Mouse (Mus musculus) lung, postnatal 4 days (tissue): ENCODE results near the gene Galm.
A peak's percentile ranks its signal among the peaks of the same experiment; 100 is the strongest.
"Not testable (repeated sequence)": the region's sequence is repeated elsewhere in the genome, so short reads cannot be mapped to it uniquely, and the experiment has no call there.

Experiments used
- DNase-seq, 2 experiments: peaks; one replicate each; pipeline ENCODE4 v3.0.0; 2021

Galm gene

GRCm38 (mm10) chr17:80167436-80167835 is 40.2 kb downstream of the Galm start:
- DNase-seq = no peak

DNA sequence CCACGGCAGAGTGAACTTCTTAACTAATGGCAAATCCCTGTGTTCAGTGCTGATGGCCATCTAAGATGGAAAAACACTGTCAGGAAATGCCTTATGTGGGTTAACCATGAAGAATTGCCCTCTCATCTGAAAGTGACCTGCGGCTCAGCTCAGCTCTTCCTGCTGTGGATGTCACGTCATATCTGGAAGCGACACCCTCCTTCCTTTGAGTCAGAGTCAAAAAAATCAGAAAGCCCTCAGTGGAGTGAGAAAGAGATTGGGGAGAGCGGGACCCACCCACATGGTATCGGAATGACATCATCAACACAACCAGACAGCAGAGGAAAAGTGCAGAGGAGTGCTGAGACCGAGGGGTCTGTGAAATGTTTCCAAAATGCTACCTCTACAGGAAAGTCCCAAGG is 40.6 kb downstream of the Galm start:
- DNase-seq = no peak

DNA sequence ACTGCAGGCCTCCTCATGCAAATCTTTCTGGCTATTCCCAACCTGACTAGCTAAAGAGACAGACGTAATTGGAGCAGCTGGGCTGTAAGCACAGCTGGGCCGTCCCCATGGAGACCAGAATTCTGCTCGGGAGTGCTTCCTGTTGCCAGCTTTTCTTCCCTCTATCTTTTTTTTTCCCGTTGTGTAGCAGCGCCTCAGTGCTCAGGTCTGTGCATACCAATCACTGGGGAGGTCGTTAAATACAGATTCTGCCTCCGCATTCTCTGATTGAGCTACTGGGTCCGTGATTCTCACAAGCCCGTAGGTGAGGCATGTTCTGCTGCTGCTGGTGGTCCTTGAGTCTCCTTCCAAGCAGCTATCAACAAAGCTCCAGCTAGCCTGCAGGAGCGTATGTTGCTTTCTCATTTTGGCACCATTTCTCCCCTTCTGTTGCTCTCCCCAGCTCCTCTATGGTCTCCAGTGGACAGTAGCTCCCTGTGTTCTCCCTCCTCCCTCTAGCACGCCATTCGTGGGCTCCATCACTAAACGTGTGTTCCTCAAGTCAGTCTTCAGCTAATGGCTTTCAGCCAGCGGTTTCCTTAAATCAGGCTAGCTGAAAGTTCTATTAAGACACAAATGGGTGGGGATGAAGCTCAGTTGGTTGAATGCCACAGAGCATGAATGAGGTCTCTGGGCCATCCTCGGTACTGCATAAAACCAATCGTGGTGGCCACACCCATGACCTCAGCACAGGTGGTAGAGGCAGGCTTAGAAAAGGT is 41.3 kb downstream of the Galm start:
- peak in 1 of 2 experiments; percentile 65 for DNase-seq

DNA sequence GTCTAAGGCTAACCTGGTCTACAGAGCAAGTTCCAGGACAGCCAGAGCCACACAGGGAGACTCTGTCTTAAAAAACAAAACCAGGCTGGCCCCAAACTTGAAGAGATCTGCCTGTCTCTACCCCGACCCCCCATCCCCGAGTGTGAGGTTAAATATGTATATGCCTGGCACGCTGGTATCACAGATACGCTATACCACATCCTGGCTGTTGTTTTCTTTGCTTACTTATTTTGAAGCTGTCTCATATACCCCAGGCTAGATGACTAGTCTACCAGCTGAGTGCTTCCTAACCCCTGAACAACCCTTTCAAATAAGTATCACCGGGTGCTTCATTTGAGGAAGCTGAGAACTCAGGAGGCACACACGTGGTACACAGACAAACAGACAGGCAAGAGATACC is 42.5 kb downstream of the Galm start:
- DNase-seq = no peak

GRCm38 (mm10) chr17:80170951-80171350 is 43.7 kb downstream of the Galm start:
- DNase-seq = no peak

- no peak for DNase-seq
Observed at GRCm38 (mm10) chr17:80171948-80172347, 44.7 kb downstream of the Galm start.

- DNase-seq = no peak
Observed at GRCm38 (mm10) chr17:80172761-80173160, 45.5 kb downstream of the Galm start.

GRCm38 (mm10) chr17:80173708-80174107 is 46.4 kb downstream of the Galm start:
- no peak for DNase-seq

- DNase-seq = no peak
Observed at GRCm38 (mm10) chr17:80174146-80174545, 46.9 kb downstream of the Galm start.

DNA sequence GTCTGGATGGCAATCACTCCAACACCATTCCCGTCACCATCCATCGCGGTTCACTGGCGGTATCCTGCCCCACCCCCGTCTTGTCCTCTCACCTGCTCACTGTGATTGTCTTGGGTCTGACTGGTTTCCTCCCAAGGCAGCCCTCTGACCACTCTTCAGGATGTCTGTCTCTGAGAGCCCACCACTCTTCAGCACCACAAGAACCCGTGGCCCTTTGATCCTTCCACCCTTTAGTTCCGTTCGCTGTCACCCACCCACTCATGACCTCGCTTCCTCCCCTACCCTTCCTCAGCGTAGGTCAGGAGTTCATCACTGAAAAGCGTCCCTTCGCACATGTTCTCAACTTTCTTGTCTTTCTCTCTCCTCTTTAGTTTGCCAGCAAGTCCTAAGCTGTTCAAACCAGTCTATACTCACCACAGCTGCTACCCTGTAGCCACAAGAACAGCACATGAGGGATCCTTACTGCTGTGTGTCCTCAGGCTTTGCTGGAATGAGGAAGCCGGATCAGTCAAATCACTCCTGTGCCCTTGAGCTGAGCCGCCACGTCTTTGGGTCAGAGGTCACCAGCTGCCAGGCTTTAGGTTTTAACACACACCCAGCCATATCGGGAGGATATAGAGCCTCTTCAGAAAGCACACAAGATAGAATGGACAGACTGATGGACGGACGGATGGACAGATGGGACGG is 47.6 kb downstream of the Galm start:
- DNase-seq = peak in 1 of 2 experiments; percentile 40

- DNase-seq = no peak
Observed at GRCm38 (mm10) chr17:80175386-80175739, 48.1 kb downstream of the Galm start.

DNA sequence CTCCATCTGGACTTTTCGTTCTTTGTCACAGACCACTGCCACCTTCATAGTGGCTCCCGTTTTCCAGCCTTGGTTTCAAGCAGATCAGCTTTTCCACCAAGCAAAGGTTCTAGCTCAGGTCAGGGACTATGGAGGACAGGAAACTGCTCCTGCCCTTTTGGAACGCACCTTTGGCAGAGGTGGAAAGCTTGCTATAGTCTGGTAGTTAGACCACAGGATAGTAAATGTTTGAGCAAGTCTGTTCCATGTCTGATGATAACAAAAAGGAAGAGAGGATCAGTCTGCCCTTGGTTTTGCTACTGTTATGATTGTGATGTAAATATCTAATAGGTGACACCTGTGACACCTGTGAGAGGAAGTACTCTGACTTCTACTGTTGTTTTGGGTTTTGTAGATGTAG is 48.7 kb downstream of the Galm start:
- DNase-seq = no peak

- DNase-seq = not testable (repeated sequence)
Observed at GRCm38 (mm10) chr17:80178846-80179245, 51.6 kb downstream of the Galm start.

DNA sequence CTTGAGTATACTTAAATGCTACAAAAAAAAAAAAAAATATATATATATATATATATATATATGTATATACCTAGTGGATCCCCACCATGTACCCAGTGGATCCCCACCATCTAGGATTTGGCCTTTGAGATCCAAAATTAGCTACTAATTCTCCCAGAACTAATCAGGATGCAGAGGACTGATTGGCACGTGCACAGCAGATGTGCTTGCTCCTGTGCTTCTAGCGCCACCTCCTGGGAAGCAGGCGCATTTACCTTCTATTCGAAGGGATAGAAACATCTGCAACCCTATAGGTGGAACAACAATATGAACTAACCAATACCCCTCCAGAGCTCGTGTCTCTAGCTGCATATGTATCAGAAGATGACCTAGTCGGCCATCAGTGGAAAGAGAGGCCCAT is 52.7 kb downstream of the Galm start:
- peak; percentile 76 to 86 for DNase-seq

DNA sequence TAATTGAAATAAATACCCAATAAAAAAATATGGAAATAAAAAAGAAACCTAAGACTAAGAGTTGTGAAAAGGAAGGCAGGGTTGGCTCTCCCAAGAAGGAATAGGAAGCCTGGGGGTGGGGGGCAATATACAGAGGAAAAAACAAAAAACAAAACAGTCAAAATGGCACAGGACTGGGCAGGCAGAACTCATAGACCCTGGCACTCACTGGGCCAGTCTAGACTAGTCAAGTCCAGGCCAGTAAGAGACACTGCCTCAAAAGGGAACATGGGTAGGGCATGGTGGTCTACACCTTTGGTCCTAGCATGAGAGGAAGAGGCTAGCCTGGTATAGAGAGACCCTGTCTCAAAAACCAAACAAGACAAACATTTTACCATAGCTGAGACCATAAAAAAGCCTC is 53.2 kb downstream of the Galm start:
- no peak for DNase-seq

GRCm38 (mm10) chr17:80183615-80184014 is 56.3 kb downstream of the Galm start:
- no peak for DNase-seq

GRCm38 (mm10) chr17:80193075-80193474 is 65.8 kb downstream of the Galm start:
- no peak for DNase-seq

GRCm38 (mm10) chr17:80199160-80199778 is 72.0 kb downstream of the Galm start:
- DNase-seq = no peak

DNA sequence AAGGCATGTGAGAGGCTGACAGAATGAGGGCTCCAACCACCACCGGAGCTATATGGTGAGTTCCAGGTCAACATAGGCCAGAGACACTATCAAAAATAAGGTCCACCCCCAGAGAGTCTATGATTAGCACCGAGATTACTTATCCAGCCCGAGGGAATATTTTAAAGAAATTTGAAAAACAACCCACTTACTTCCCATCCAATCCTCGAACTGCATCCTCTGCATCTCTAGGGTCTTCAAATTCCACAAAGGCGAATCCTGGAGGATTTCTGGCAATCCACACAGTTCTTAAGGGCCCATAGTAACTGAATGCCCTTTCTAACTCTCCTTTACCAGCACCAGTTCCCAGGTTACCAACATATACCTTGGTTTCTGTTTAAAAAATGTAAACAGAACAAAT is 78.4 kb downstream of the Galm start:
- DNase-seq = no peak

DNA sequence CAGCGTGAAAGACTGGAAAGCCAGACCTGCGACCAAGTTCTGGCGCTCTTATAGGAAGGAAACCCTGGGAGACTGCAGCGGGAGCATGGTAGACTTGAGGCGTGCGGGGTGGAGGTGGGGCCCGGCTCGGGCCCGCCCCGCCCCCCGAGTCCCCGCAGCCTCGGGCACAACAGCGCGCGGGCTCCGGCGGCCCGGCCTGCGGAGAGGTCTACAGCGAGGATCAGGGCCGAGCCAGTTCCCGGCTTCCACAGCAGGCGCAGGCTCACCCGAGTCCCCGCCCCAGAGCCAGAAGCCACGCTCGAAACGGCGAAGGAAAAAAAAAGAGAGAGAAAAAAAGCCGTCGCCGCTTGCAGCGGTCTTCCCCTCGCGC is 79.0 kb downstream of the Galm start:
- DNase-seq = no peak

DNA sequence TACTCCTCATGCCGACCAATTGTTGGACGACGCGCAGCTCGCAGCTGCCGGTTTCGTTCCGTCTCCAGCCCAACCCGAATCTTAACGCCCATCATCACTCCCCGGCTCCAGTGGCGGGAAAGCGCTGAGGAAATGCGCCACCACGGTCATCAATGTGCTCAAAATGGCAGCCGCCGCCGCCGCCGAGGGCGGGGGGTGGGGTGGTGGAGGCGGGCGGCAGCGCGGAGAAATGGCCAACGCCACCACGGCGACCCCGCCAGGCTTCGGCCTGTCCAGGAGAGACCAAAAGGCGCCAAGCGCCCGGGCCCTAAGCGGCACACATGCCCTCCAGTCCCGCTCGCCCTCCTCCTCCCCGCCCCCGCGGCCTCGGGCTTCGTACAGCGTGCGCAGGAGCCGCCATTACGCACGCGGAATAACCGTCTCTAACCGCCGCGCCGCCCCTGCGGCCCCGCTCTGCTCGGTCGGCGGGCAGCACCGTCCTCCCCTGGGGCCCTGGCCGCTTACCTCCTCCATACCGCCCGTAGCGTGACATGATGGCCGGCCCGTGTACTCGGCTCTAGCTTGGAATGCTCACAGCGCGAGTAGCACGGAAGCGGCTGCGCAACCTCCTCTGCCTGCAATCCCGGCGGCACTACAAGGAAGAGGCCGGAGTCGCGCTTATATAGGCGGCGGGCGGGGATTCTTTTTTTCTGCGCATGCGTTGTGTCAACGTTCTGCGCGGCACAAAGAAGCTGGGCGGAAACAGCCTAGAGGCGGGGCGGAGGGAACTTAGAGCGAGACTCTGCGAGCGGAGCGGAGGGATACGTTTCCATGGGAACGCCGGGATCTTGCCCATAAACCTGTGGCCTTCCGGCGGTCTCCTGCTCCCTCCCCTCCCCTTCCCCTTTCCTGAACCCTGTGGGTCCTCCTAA is 79.7 kb downstream of the Galm start, which contains the start of the genes Srsf7 and Ttc39d:
Srsf7 (minus strand) TSS at position 637 of the 911 bp plus-strand sequence.
Ttc39d (plus strand) TSS at position 790 of the 911 bp plus-strand sequence.
- DNase-seq = peak; percentile 98 to 99

- not testable (repeated sequence) for DNase-seq
Observed at GRCm38 (mm10) chr17:80213998-80214397, 86.7 kb downstream of the Galm start.

GRCm38 (mm10) chr17:80220131-80220530 is 92.9 kb downstream of the Galm start:
- no peak for DNase-seq
